Mouse (Mus musculus): ENCODE data around the gene Angptl1. TPM values are rescaled to one million over a fixed set of nuclear protein-coding genes. Genes with fewer than 3 reads are reported as not detected.

The Angptl1 gene
- polyA plus RNA-seq, 1 experiment from 2014 or later: 1.5 TPM

GRCm38 (mm10) chr1:156838695-156839094 lies 333 bp downstream of the Angptl1 start:
- Histone ChIP-seq H3K4me2 (replicated peaks; ENCODE audit: low read depth, low read length) (peak overlapping the region; percentile 27; the same call in 1 of the 2 replicates), H3K9ac (ENCODE audit: low read depth, low read length) (no peak overlapping the region), H3K9me3 (ENCODE audit: control insufficient read depth, low read length) (no peaks in the 10 kb centered on the region), H3K27ac (ENCODE audit: low read depth, low read length) (no peak overlapping the region), H3K36me3 (ENCODE audit: control insufficient read depth, insufficient read depth, low read length) (no peaks in the 10 kb centered on the region), H3K27me3 (ENCODE audit: control insufficient read depth, insufficient read depth, low read length) (no peaks in the 10 kb centered on the region), H3K4me1 (ENCODE audit: control insufficient read depth, insufficient read depth, low read length) (peaks cover 16% of the 10 kb centered on the region), H3K4me3 (ENCODE audit: low read length) (no peak overlapping the region; the same call in 1 of the 2 replicates)
- 9% methylated on average over 6 of the region's 6 CpGs for WGBS
- ATAC-seq (ENCODE audit: low FRiP score, low TSS enrichment): peak; percentile 82; the same call in 1 of the 2 replicates

GRCm38 (mm10) chr1:156841625-156842339 lies 3.4 kb downstream of the Angptl1 start:
- H3K4me3 ChIP-seq (ENCODE audit: low read length): no peak overlapping the region
- H3K9ac ChIP-seq (ENCODE audit: low read depth, low read length): no peak overlapping the region

GRCm38 (mm10) chr1:156847098-156847497 lies 8.7 kb downstream of the Angptl1 start:
- H3K4me1 ChIP-seq (ENCODE audit: control insufficient read depth, insufficient read depth, low read length): no peaks in the 10 kb centered on the region
- H3K4me3 ChIP-seq (ENCODE audit: low read length): no peak overlapping the region
- H3K9me3 ChIP-seq (ENCODE audit: control insufficient read depth, low read length): no peaks in the 10 kb centered on the region
- H3K36me3 ChIP-seq (ENCODE audit: control insufficient read depth, insufficient read depth, low read length): no peaks in the 10 kb centered on the region
- ATAC-seq (ENCODE audit: low FRiP score, low TSS enrichment): no peak
- 70% methylated on average over 4 of the region's 4 CpGs for WGBS
- no peaks in the 10 kb centered on the region for H3K27me3 ChIP-seq (ENCODE audit: control insufficient read depth, insufficient read depth, low read length)
- H3K9ac ChIP-seq (ENCODE audit: low read depth, low read length): no peak overlapping the region
- no peak overlapping the region for H3K27ac ChIP-seq (ENCODE audit: low read depth, low read length)
- H3K4me2 ChIP-seq (replicated peaks; ENCODE audit: low read depth, low read length): no peak overlapping the region

More at GRCm38 (mm10) chr1:156841625-156842339, 3.4 kb downstream of the Angptl1 start:
- no peak for ATAC-seq (ENCODE audit: low FRiP score, low TSS enrichment)
- Histone ChIP-seq H3K9me3 (ENCODE audit: control insufficient read depth, low read length) (no peaks in the 10 kb centered on the region), H3K27ac (ENCODE audit: low read depth, low read length) (no peak overlapping the region), H3K36me3 (ENCODE audit: control insufficient read depth, insufficient read depth, low read length) (no peaks in the 10 kb centered on the region), H3K27me3 (ENCODE audit: control insufficient read depth, insufficient read depth, low read length) (no peaks in the 10 kb centered on the region), H3K4me1 (ENCODE audit: control insufficient read depth, insufficient read depth, low read length) (peaks cover 16% of the 10 kb centered on the region), H3K4me2 (replicated peaks; ENCODE audit: low read depth, low read length) (no peak overlapping the region)
- 70% methylated on average over 11 of the region's 11 CpGs for WGBS

GRCm38 (mm10) chr1:156852409-156852808 lies 14.0 kb downstream of the Angptl1 start:
- H3K9ac ChIP-seq (ENCODE audit: low read depth, low read length): no peak overlapping the region
- no peak overlapping the region for H3K27ac ChIP-seq (ENCODE audit: low read depth, low read length)
- no peak overlapping the region for H3K4me3 ChIP-seq (ENCODE audit: low read length)
- ATAC-seq (ENCODE audit: low FRiP score, low TSS enrichment): no peak
- H3K4me1 ChIP-seq (ENCODE audit: control insufficient read depth, insufficient read depth, low read length): no peaks in the 10 kb centered on the region
- H3K4me2 ChIP-seq (replicated peaks; ENCODE audit: low read depth, low read length): no peak overlapping the region
- 68% methylated on average over 9 of the region's 9 CpGs for WGBS
- no peaks in the 10 kb centered on the region for H3K27me3 ChIP-seq (ENCODE audit: control insufficient read depth, insufficient read depth, low read length)
- no peaks in the 10 kb centered on the region for H3K9me3 ChIP-seq (ENCODE audit: control insufficient read depth, low read length)
- no peaks in the 10 kb centered on the region for H3K36me3 ChIP-seq (ENCODE audit: control insufficient read depth, insufficient read depth, low read length)

GRCm38 (mm10) chr1:156852872-156853271 lies 14.5 kb downstream of the Angptl1 start:
- Histone ChIP-seq H3K36me3 (ENCODE audit: control insufficient read depth, insufficient read depth, low read length) (no peaks in the 10 kb centered on the region), H3K4me2 (replicated peaks; ENCODE audit: low read depth, low read length) (no peak overlapping the region), H3K9ac (ENCODE audit: low read depth, low read length) (no peak overlapping the region), H3K27ac (ENCODE audit: low read depth, low read length) (no peak overlapping the region), H3K27me3 (ENCODE audit: control insufficient read depth, insufficient read depth, low read length) (no peaks in the 10 kb centered on the region), H3K9me3 (ENCODE audit: control insufficient read depth, low read length) (no peaks in the 10 kb centered on the region), H3K4me1 (ENCODE audit: control insufficient read depth, insufficient read depth, low read length) (no peaks in the 10 kb centered on the region), H3K4me3 (ENCODE audit: low read length) (no peak overlapping the region)
- ATAC-seq (ENCODE audit: low FRiP score, low TSS enrichment): no peak
- 74% methylated on average over 5 of the region's 5 CpGs for WGBS

- H3K9ac ChIP-seq (ENCODE audit: low read depth, low read length): no peak overlapping the region
- H3K27me3 ChIP-seq (ENCODE audit: control insufficient read depth, insufficient read depth, low read length): no peaks in the 10 kb centered on the region
- H3K9me3 ChIP-seq (ENCODE audit: control insufficient read depth, low read length): no peaks in the 10 kb centered on the region
- 79% methylated on average over 4 of the region's 4 CpGs for WGBS
- H3K36me3 ChIP-seq (ENCODE audit: control insufficient read depth, insufficient read depth, low read length): no peaks in the 10 kb centered on the region
- H3K4me2 ChIP-seq (replicated peaks; ENCODE audit: low read depth, low read length): no peak overlapping the region
- no peak overlapping the region for H3K27ac ChIP-seq (ENCODE audit: low read depth, low read length)
- no peak overlapping the region for H3K4me3 ChIP-seq (ENCODE audit: low read length)
- no peaks in the 10 kb centered on the region for H3K4me1 ChIP-seq (ENCODE audit: control insufficient read depth, insufficient read depth, low read length)
- no peak for ATAC-seq (ENCODE audit: low FRiP score, low TSS enrichment)
Measured at GRCm38 (mm10) chr1:156854558-156854957, 16.2 kb downstream of the Angptl1 start.

GRCm38 (mm10) chr1:156856666-156857065 lies 18.3 kb downstream of the Angptl1 start:
- WGBS: 95% methylated on average over 2 of the region's 2 CpGs
- no peaks in the 10 kb centered on the region for H3K36me3 ChIP-seq (ENCODE audit: control insufficient read depth, insufficient read depth, low read length)
- no peak for ATAC-seq (ENCODE audit: low FRiP score, low TSS enrichment)

GRCm38 (mm10) chr1:156859156-156859555 lies 20.8 kb downstream of the Angptl1 start:
- Histone ChIP-seq H3K4me2 (replicated peaks; ENCODE audit: low read depth, low read length) (no peak overlapping the region), H3K36me3 (ENCODE audit: control insufficient read depth, insufficient read depth, low read length) (no peaks in the 10 kb centered on the region), H3K27ac (ENCODE audit: low read depth, low read length) (no peak overlapping the region), H3K27me3 (ENCODE audit: control insufficient read depth, insufficient read depth, low read length) (no peaks in the 10 kb centered on the region), H3K9ac (ENCODE audit: low read depth, low read length) (no peak overlapping the region), H3K4me3 (ENCODE audit: low read length) (no peak overlapping the region), H3K4me1 (ENCODE audit: control insufficient read depth, insufficient read depth, low read length) (no peaks in the 10 kb centered on the region), H3K9me3 (ENCODE audit: control insufficient read depth, low read length) (no peaks in the 10 kb centered on the region)
- WGBS: 94% methylated on average over 2 of the region's 2 CpGs
- no peak for ATAC-seq (ENCODE audit: low FRiP score, low TSS enrichment)

More at GRCm38 (mm10) chr1:156856666-156857065, 18.3 kb downstream of the Angptl1 start:
- H3K27ac ChIP-seq (ENCODE audit: low read depth, low read length): no peak overlapping the region
- no peak overlapping the region for H3K4me2 ChIP-seq (replicated peaks; ENCODE audit: low read depth, low read length)
- H3K4me3 ChIP-seq (ENCODE audit: low read length): no peak overlapping the region
- H3K9ac ChIP-seq (ENCODE audit: low read depth, low read length): no peak overlapping the region
- no peaks in the 10 kb centered on the region for H3K27me3 ChIP-seq (ENCODE audit: control insufficient read depth, insufficient read depth, low read length)
- H3K4me1 ChIP-seq (ENCODE audit: control insufficient read depth, insufficient read depth, low read length): no peaks in the 10 kb centered on the region
- no peaks in the 10 kb centered on the region for H3K9me3 ChIP-seq (ENCODE audit: control insufficient read depth, low read length)

- Histone ChIP-seq H3K9me3 (ENCODE audit: control insufficient read depth, low read length) (no peaks in the 10 kb centered on the region), H3K4me2 (replicated peaks; ENCODE audit: low read depth, low read length) (no peak overlapping the region), H3K36me3 (ENCODE audit: control insufficient read depth, insufficient read depth, low read length) (no peaks in the 10 kb centered on the region), H3K27me3 (ENCODE audit: control insufficient read depth, insufficient read depth, low read length) (no peaks in the 10 kb centered on the region), H3K9ac (ENCODE audit: low read depth, low read length) (no peak overlapping the region), H3K27ac (ENCODE audit: low read depth, low read length) (no peak overlapping the region), H3K4me1 (ENCODE audit: control insufficient read depth, insufficient read depth, low read length) (no peaks in the 10 kb centered on the region), H3K4me3 (ENCODE audit: low read length) (no peak overlapping the region)
- WGBS: 79% methylated on average over 2 of the region's 2 CpGs
- ATAC-seq (ENCODE audit: low FRiP score, low TSS enrichment): no peak
Measured at GRCm38 (mm10) chr1:156859711-156860250, 21.4 kb downstream of the Angptl1 start.
